Mouse (Mus musculus): ENCODE data around the gene Xylb.

Gene Xylb

GRCm38 (mm10) chr9:119335571-119335970 lies 21.6 kb upstream of the Xylb start:
- no peak for TF ChIP-seq GATA4 (IDR thresholded peaks at IDR 0.05; ENCODE audit: insufficient replicate concordance, low read length)

- no peak for TF ChIP-seq GATA4 (IDR thresholded peaks at IDR 0.05; ENCODE audit: insufficient replicate concordance, low read length)
These were observed 19.3 kb upstream of the Xylb start for GRCm38 (mm10) chr9:119337842-119338241.

GRCm38 (mm10) chr9:119338350-119338749 lies 18.8 kb upstream of the Xylb start:
- TF ChIP-seq GATA4 (IDR thresholded peaks at IDR 0.05; ENCODE audit: insufficient replicate concordance, low read length), result no peak

GRCm38 (mm10) chr9:119339106-119339505 lies 18.1 kb upstream of the Xylb start:
- TF ChIP-seq GATA4 (IDR thresholded peaks at IDR 0.05; ENCODE audit: insufficient replicate concordance, low read length), result no peak

GRCm38 (mm10) chr9:119339558-119340211 lies 17.5 kb upstream of the Xylb start, which contains the start of gene Acaa1a:
Acaa1a (plus strand) TSS chr9:119339676.
- no peak for TF ChIP-seq GATA4 (IDR thresholded peaks at IDR 0.05; ENCODE audit: insufficient replicate concordance, low read length)

- TF ChIP-seq GATA4 (IDR thresholded peaks at IDR 0.05; ENCODE audit: insufficient replicate concordance, low read length), result no peak
These were observed 17.0 kb upstream of the Xylb start for GRCm38 (mm10) chr9:119340212-119340580.

GRCm38 (mm10) chr9:119340909-119341816 lies 16.0 kb upstream of the Xylb start, which contains the start of gene Myd88:
Myd88 (minus strand) TSS chr9:119341411.
- peak; percentile 24; the same call in 1 of the 2 replicates for TF ChIP-seq GATA4 (IDR thresholded peaks at IDR 0.05; ENCODE audit: insufficient replicate concordance, low read length)

GRCm38 (mm10) chr9:119342728-119343127 lies 14.5 kb upstream of the Xylb start:
- TF ChIP-seq GATA4 (IDR thresholded peaks at IDR 0.05; ENCODE audit: insufficient replicate concordance, low read length), result peak; percentile 64; the same call in 1 of the 2 replicates

- TF ChIP-seq GATA4 (IDR thresholded peaks at IDR 0.05; ENCODE audit: insufficient replicate concordance, low read length), result no peak
These were observed 10.8 kb upstream of the Xylb start for GRCm38 (mm10) chr9:119346376-119346775.

- no peak for TF ChIP-seq GATA4 (IDR thresholded peaks at IDR 0.05; ENCODE audit: insufficient replicate concordance, low read length)
These were observed 6.7 kb upstream of the Xylb start for GRCm38 (mm10) chr9:119350531-119350930.

GRCm38 (mm10) chr9:119350947-119351705 lies 6.1 kb upstream of the Xylb start:
- TF ChIP-seq GATA4 (IDR thresholded peaks at IDR 0.05; ENCODE audit: insufficient replicate concordance, low read length), result no peak

- TF ChIP-seq GATA4 (IDR thresholded peaks at IDR 0.05; ENCODE audit: insufficient replicate concordance, low read length), result no peak
These were observed 5.1 kb upstream of the Xylb start for GRCm38 (mm10) chr9:119352060-119352459.

GRCm38 (mm10) chr9:119353926-119354325 lies 3.3 kb upstream of the Xylb start:
- TF ChIP-seq GATA4 (IDR thresholded peaks at IDR 0.05; ENCODE audit: insufficient replicate concordance, low read length), result no peak

GRCm38 (mm10) chr9:119355943-119356342 lies 1.2 kb upstream of the Xylb start:
- no peak for TF ChIP-seq GATA4 (IDR thresholded peaks at IDR 0.05; ENCODE audit: insufficient replicate concordance, low read length)

- TF ChIP-seq GATA4 (IDR thresholded peaks at IDR 0.05; ENCODE audit: insufficient replicate concordance, low read length), result peak; percentile 63; the same call in 1 of the 2 replicates
These were observed 863 bp downstream of the Xylb start for GRCm38 (mm10) chr9:119358058-119358429.

Measured in liver, adult (tissue).